Mouse (Mus musculus) liver, embryonic 16.5 days (tissue): ENCODE measurements around the gene Gmfb. TPM values are rescaled to one million over a fixed set of nuclear protein-coding genes. Genes with fewer than 3 reads are reported as not detected.
A peak's percentile ranks its signal among the peaks of the same experiment; 100 is the strongest.
"Not testable (repeated sequence)": the region's sequence is repeated elsewhere in the genome, so short reads cannot be mapped to it uniquely, and the experiment has no call there.

Experiments used
- ATAC-seq: fragments of 200-750 bp; cut with Nextera tagmentation; 2 replicates; pipeline ENCODE4 v1.8.0; 2017; ENCODE audit warnings: low read depth, mild to moderate bottlenecking, moderate number of reproducible peaks, moderate library complexity
- H3K27ac ChIP-seq: fragments of 300-500 bp; sonication (generic); 2 replicates; pipeline ENCODE4 v1.5.1; 2014; ENCODE audit warnings: mild to moderate bottlenecking, low read length
- H3K27me3 ChIP-seq: fragments of 300-500 bp; sonication (generic); 2 replicates; pipeline ENCODE4 v1.6.1; 2014; ENCODE audit warnings: low read depth, low read length, mixed read lengths; ENCODE audit not compliant: control insufficient read depth, insufficient read depth
- H3K36me3 ChIP-seq: fragments of 300-500 bp; sonication (generic); 2 replicates; pipeline ENCODE4 v1.6.1; 2014; ENCODE audit warnings: mild to moderate bottlenecking; ENCODE audit not compliant: control insufficient read depth, insufficient read depth
- H3K4me1 ChIP-seq: fragments of 300-500 bp; sonication (generic); 2 replicates; pipeline ENCODE4 v1.6.1; 2014; ENCODE audit warnings: low read depth, low read length, mixed read lengths; ENCODE audit not compliant: control insufficient read depth
- H3K4me2 ChIP-seq: fragments of 300-500 bp; sonication (generic); 2 replicates; pipeline ENCODE4 v1.6.1; 2014; ENCODE audit warnings: low read depth, low read length, mixed read lengths
- H3K4me3 ChIP-seq: fragments of 300-500 bp; sonication (generic); 2 replicates; pipeline ENCODE4 v1.5.1; 2014; ENCODE audit warnings: low read depth, mild to moderate bottlenecking, low read length
- H3K9ac ChIP-seq: fragments of 300-500 bp; sonication (generic); 2 replicates; pipeline ENCODE4 v1.6.1; 2014; ENCODE audit warnings: low read depth, low read length
- H3K9me3 ChIP-seq: fragments of 300-500 bp; sonication (generic); replicated peaks from 2 replicates; pipeline ENCODE4 v1.6.1; 2016; ENCODE audit warnings: low read length; ENCODE audit not compliant: control insufficient read depth
- WGBS: fragments of 180-500 bp; shearing (Covaris S2); extraction: QIAGEN DNeasy Blood & Tissue Kit; methylation state at CpG from one replicate; pipeline ENCODE4 v1.1.7; 2014; ENCODE audit not compliant: insufficient replicate concordance; 5-methylcytosine and 5-hydroxymethylcytosine counted together
- polyA plus RNA-seq: library from polyadenylated mRNA; unstranded; fragments of >200 nt; fragmentation: Nextera tagmentation; extraction: Ambion mirVana; gene quantifications from 2 replicates; pipeline ENCODE4 v1.2.1, GENCODE M21; 2015

The Gmfb gene
- polyA plus RNA-seq, 1 experiment from 2014 or later: 22.5 TPM

- peak; percentile 40 for ATAC-seq
- WGBS: 6% methylated on average over 40 of the region's 40 CpGs
- peak overlapping the region; percentile 68 for H3K4me2 ChIP-seq
- no peaks in the 10 kb centered on the region for H3K9me3 ChIP-seq
- H3K9ac ChIP-seq: peak overlapping the region; percentile 92
- peaks cover 21% of the 10 kb centered on the region for H3K4me1 ChIP-seq
- H3K4me3 ChIP-seq: peak overlapping the region; percentile 91
- no peaks in the 10 kb centered on the region for H3K36me3 ChIP-seq
- H3K27ac ChIP-seq: peak overlapping the region; percentile 75
- H3K27me3 ChIP-seq: no peaks in the 10 kb centered on the region
Measured at GRCm38 (mm10) chr14:46832354-46833272, 10.6 kb upstream of the Gmfb start.

- Histone ChIP-seq H3K9me3 (no peaks in the 10 kb centered on the region), H3K9ac (peak within 1 kb of the TSS; percentile 92), H3K4me3 (peak within 1 kb of the TSS; percentile 91), H3K27ac (peak within 1 kb of the TSS; percentile 76), H3K4me1 (peaks cover 28% of the 10 kb centered on the region), H3K36me3 (no peaks in the 10 kb centered on the region), H3K4me2 (peak within 1 kb of the TSS; percentile 68), H3K27me3 (no peaks in the 10 kb centered on the region)
- whole genome bisulfite sequencing: under 1% methylated on average over 32 of the region's 32 CpGs
- peak; percentile 99 for ATAC-seq
Measured at GRCm38 (mm10) chr14:46831837-46832333, 9.8 kb upstream of the Gmfb start, which contains the start of gene Cgrrf1. Gene Cgrrf1 (plus strand): TSS chr14:46832125.

- H3K36me3 ChIP-seq: no peaks in the 10 kb centered on the region
- peaks cover 29% of the 10 kb centered on the region for H3K4me1 ChIP-seq
- peak overlapping the region; percentile 65 for H3K4me2 ChIP-seq
- peak overlapping the region; percentile 92 for H3K9ac ChIP-seq
- peak overlapping the region; percentile 91 for H3K4me3 ChIP-seq
- under 1% methylated on average over 4 of the region's 4 CpGs for WGBS
- ATAC-seq: no peak
- no peaks in the 10 kb centered on the region for H3K9me3 ChIP-seq
- no peaks in the 10 kb centered on the region for H3K27me3 ChIP-seq
- H3K27ac ChIP-seq: peak overlapping the region; percentile 76
Measured at GRCm38 (mm10) chr14:46831295-46831694, 9.3 kb upstream of the Gmfb start.

GRCm38 (mm10) chr14:46827430-46827829 is 5.4 kb upstream of the Gmfb start:
- Histone ChIP-seq H3K4me3 (no peak overlapping the region), H3K4me1 (peaks cover 30% of the 10 kb centered on the region), H3K27ac (no peak overlapping the region), H3K36me3 (no peaks in the 10 kb centered on the region), H3K4me2 (peak overlapping the region; percentile 21; the same call in 1 of the 2 replicates), H3K9me3 (no peaks in the 10 kb centered on the region), H3K27me3 (no peaks in the 10 kb centered on the region), H3K9ac (no peak overlapping the region)
- ATAC-seq: no peak
- 36% methylated on average over 1 of the region's 1 CpGs for WGBS

- Histone ChIP-seq H3K4me3 (no peak overlapping the region), H3K36me3 (no peaks in the 10 kb centered on the region), H3K9me3 (no peaks in the 10 kb centered on the region), H3K4me2 (no peak overlapping the region), H3K9ac (no peak overlapping the region), H3K4me1 (peaks cover 32% of the 10 kb centered on the region), H3K27ac (no peak overlapping the region), H3K27me3 (no peaks in the 10 kb centered on the region)
- 66% methylated on average over 2 of the region's 2 CpGs for WGBS
- ATAC-seq: no peak
Measured at GRCm38 (mm10) chr14:46823996-46824395, 2.0 kb upstream of the Gmfb start.

- ATAC-seq: 0 out of 2 replicates have a peak, but pooled peaks have one; percentile 8
- Histone ChIP-seq H3K4me3 (peak overlapping the region; percentile 92), H3K27me3 (no peaks in the 10 kb centered on the region), H3K4me2 (peak overlapping the region; percentile 70), H3K27ac (peak overlapping the region; percentile 93), H3K4me1 (peaks cover 24% of the 10 kb centered on the region), H3K36me3 (no peaks in the 10 kb centered on the region; the same call in 1 of the 2 replicates), H3K9ac (peak overlapping the region; percentile 92), H3K9me3 (no peaks in the 10 kb centered on the region)
- 0% methylated on average over 11 of the region's 11 CpGs for WGBS
Measured at GRCm38 (mm10) chr14:46821271-46821872, 670 bp downstream of the Gmfb start.

- H3K9ac ChIP-seq, H3K36me3 ChIP-seq, H3K4me2 ChIP-seq, H3K9me3 ChIP-seq, H3K4me3 ChIP-seq, H3K27ac ChIP-seq, ATAC-seq, H3K27me3 ChIP-seq: not testable (repeated sequence)
- H3K4me1 ChIP-seq: peaks cover 35% of the 10 kb centered on the region
- WGBS: 74% methylated on average over 5 of the region's 6 CpGs
Measured at GRCm38 (mm10) chr14:46819961-46820360, 2.1 kb downstream of the Gmfb start.

GRCm38 (mm10) chr14:46818743-46819142 is 3.3 kb downstream of the Gmfb start:
- Histone ChIP-seq H3K9me3 (no peaks in the 10 kb centered on the region), H3K27me3 (no peaks in the 10 kb centered on the region), H3K4me1 (peaks cover 35% of the 10 kb centered on the region), H3K27ac (no peak overlapping the region), H3K9ac (no peak overlapping the region), H3K4me3 (no peak overlapping the region), H3K36me3 (peaks cover 5% of the 10 kb centered on the region), H3K4me2 (no peak overlapping the region)
- no peak for ATAC-seq
- WGBS: 85% methylated on average over 7 of the region's 7 CpGs
